Mouse (Mus musculus): ENCODE data around the gene Oit1.

- TF ChIP-seq CTCF (IDR thresholded peaks at IDR 0.05; ENCODE audit: low read depth): no peak
- TF ChIP-seq EP300 (IDR thresholded peaks at IDR 0.05; ENCODE audit: low read depth): no peak
These were observed 20.0 kb upstream of the Oit1 start for GRCm38 (mm10) chr14:8398507-8398906.
